Mouse (Mus musculus) brain, embryonic 14.5 days (tissue): ENCODE measurements at regions not wholly inside any gene's neighbourhood (a gene's known extent, or its start where the extent isn't known, plus 50 kb on each side); places are given as distances from the start of the nearest gene placed in this dataset.

Experiments used
- CTCF ChIP-seq: fragments of 200-500 bp; IDR thresholded peaks from 2 replicates; pipeline ENCODE4 v1.5.1; 2012; ENCODE audit warnings: inconsistent platforms, mild to moderate bottlenecking, moderate library complexity, borderline replicate concordance; ENCODE audit not compliant: insufficient read depth, insufficient read length; ENCODE audit errors: extremely low read depth
- POLR2A ChIP-seq: fragments of 200-500 bp; IDR thresholded peaks from 2 replicates; pipeline ENCODE4 v1.6.1; 2012; ENCODE audit warnings: mild to moderate bottlenecking, inconsistent platforms, borderline replicate concordance; ENCODE audit not compliant: poor library complexity, insufficient read depth, insufficient read length, severe bottlenecking; ENCODE audit errors: extremely low read depth

- TF ChIP-seq CTCF (no peak), POLR2A (no peak)
Observed at GRCm38 (mm10) chr11:32899604-32900216, 75.3 kb upstream of the Smim23 start.
